Mouse (Mus musculus): ENCODE data around the gene Hmgb2. TPM values are rescaled to one million over a fixed set of nuclear protein-coding genes. Genes with fewer than 3 reads are reported as not detected.
"Not testable (repeated sequence)": the region's sequence is repeated elsewhere in the genome, so short reads cannot be mapped to it uniquely, and the experiment has no call there.

Gene Hmgb2
- polyA plus RNA-seq, 1 experiment = 328 TPM

DNA sequence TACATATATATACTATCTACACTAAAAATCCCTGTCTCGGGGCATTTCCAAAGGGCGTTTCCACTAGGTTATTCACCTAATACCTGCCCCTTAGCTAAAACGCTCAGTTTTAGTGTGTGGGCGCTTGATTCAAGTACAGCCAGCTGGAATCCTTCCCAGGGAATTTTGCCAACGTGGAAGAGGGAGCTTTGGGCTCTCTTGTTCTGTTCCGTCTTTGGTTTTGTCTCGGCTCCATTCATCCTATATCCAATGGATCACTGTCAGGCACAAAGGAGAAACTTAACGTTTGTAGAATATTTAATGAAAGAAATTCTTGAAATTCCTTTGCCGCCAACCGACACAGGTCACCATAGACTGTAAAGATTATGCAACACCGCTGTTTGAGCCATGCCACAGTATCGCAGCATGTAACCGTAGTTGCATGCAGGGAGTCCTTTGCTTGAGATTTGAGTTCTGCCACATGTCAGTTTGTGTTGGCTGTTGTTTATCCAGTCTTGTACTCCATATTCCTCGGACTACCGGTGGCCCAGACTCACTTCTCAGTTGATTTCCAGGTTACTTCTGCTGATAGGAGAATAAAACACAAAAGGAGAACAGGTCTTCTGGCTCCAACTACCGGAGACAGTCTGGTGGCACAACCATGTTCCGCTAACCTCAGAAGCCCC lies 12.7 kb upstream of the Hmgb2 start:
- no peaks in the 10 kb centered on the region for H3K4me1 ChIP-seq (ENCODE audit: control insufficient read depth, insufficient read depth, low read length)
- TF ChIP-seq POLR2A (IDR thresholded peaks at IDR 0.05; ENCODE audit: borderline replicate concordance, control insufficient read depth, low read depth, low read length) = no peak
- TF ChIP-seq CTCF (IDR thresholded peaks at IDR 0.05; ENCODE audit: control insufficient read depth, insufficient read depth, low read length) = no peak
- no peak overlapping the region for H3K27ac ChIP-seq (ENCODE audit: control insufficient read depth, insufficient read depth, low read depth, low read length, poor library complexity)
- no peak overlapping the region for H3K4me3 ChIP-seq (replicated peaks; ENCODE audit: control insufficient read depth, low read depth, low read length)
- WGBS = 79% methylated on average over 17 of the region's 17 CpGs

DNA sequence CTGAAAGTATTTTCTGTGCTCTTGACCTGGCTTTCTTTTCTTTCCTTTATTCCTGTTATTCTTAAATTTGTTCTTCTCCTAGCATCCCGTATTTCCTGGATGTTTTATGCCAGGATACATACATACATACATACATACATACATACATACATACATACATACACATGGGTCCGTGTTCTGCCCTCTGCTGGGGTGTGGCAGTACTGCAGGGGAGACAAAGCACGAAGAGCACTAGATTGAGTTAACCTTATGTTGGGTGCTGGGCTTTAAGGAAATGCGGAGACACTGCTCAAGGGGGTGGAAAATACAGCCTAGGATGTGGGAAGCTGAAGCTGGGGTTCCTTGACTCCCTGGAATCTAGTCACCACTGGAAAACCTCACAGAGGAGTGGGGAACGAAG lies 8.1 kb upstream of the Hmgb2 start:
- 37% methylated on average over 5 of the region's 5 CpGs for WGBS
- TF ChIP-seq CTCF (IDR thresholded peaks at IDR 0.05; ENCODE audit: control insufficient read depth, insufficient read depth, low read length) (peak; percentile 89), POLR2A (IDR thresholded peaks at IDR 0.05; ENCODE audit: borderline replicate concordance, control insufficient read depth, low read depth, low read length) (no peak)
- no peak overlapping the region for H3K27ac ChIP-seq (ENCODE audit: control insufficient read depth, insufficient read depth, low read depth, low read length, poor library complexity)
- H3K4me3 ChIP-seq (replicated peaks; ENCODE audit: control insufficient read depth, low read depth, low read length) = no peak overlapping the region
- H3K4me1 ChIP-seq (ENCODE audit: control insufficient read depth, insufficient read depth, low read length) = peaks cover 2% of the 10 kb centered on the region; the same call in 1 of the 2 replicates

DNA sequence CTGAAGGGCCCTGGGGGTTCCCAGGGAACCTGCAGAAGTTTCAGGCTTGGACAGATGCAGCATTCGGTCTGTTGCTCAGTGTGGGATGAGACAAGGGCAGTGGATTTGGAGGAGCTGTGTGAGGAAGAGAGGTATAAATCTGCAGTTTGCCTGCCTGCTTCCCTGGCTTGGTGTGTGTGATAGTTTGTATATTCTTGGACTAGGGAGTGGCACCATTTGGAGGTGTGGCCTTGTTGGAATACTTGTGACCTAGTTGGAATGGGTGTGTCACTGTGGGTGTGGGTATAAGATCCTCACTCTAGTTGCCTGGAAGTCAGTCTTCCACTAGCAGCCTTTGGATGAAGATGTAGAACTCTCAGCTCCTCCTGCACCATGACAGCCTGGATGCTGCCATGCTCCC lies 6.2 kb upstream of the Hmgb2 start:
- not testable (repeated sequence) for H3K27ac ChIP-seq (ENCODE audit: control insufficient read depth, insufficient read depth, low read depth, low read length, poor library complexity); H3K4me1 ChIP-seq (ENCODE audit: control insufficient read depth, insufficient read depth, low read length); H3K4me3 ChIP-seq (replicated peaks; ENCODE audit: control insufficient read depth, low read depth, low read length)
- WGBS = 77% methylated on average over 1 of the region's 1 CpGs

DNA sequence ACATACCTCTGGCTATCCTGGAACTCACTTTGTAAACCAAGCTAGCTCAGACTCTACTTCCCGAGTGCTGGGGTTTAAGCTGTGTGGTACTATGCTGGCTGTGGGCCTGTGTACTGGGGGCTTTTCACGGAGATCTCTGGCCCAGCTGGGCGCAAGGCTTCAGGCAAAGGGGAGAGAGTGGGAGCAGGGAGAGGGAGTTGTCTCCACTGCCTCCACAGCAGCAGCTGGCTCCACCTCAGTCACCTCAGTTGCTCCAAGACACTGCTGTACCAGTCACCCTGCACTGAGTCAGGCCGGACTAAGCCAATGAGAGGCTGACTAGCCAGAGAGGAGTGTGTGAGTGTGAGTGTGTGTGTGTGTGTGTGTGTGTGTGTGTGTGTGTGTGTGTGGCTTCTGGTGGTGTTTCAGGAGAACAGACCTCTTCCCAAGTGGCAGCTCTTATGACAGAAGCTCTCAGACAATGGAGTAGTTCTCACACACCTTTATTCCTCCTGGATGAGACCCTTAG lies 4.1 kb upstream of the Hmgb2 start:
- no peak overlapping the region for H3K4me3 ChIP-seq (replicated peaks; ENCODE audit: control insufficient read depth, low read depth, low read length)
- TF ChIP-seq POLR2A (IDR thresholded peaks at IDR 0.05; ENCODE audit: borderline replicate concordance, control insufficient read depth, low read depth, low read length) (no peak), CTCF (IDR thresholded peaks at IDR 0.05; ENCODE audit: control insufficient read depth, insufficient read depth, low read length) (no peak)
- no peak overlapping the region for H3K27ac ChIP-seq (ENCODE audit: control insufficient read depth, insufficient read depth, low read depth, low read length, poor library complexity)
- peaks cover 2% of the 10 kb centered on the region; the same call in 1 of the 2 replicates for H3K4me1 ChIP-seq (ENCODE audit: control insufficient read depth, insufficient read depth, low read length)
- WGBS = 85% methylated on average over 4 of the region's 4 CpGs

DNA sequence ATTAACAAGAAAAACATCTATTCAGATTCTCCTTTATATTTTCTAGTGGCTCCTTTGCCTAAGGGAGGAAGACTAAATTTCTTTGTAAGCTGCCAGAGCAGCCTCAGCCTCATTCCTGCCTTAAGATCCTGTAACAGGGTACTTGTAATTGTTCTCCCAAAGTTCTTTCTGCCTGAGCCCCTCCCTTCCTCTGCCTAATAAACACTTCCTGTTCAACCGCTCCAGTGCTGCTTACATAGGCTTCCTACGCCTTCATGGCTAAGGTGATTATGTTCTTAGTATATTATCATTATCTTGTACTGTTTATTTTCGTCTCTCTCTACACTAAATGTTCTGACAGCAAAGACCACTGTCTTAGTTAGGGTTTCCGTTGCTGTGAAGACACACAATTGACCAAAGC lies 3.0 kb upstream of the Hmgb2 start:
- H3K27ac ChIP-seq (ENCODE audit: control insufficient read depth, insufficient read depth, low read depth, low read length, poor library complexity) = no peak overlapping the region
- TF ChIP-seq POLR2A (IDR thresholded peaks at IDR 0.05; ENCODE audit: borderline replicate concordance, control insufficient read depth, low read depth, low read length) = no peak
- TF ChIP-seq CTCF (IDR thresholded peaks at IDR 0.05; ENCODE audit: control insufficient read depth, insufficient read depth, low read length) = no peak
- 52% methylated on average over 4 of the region's 4 CpGs for WGBS
- no peak overlapping the region for H3K4me3 ChIP-seq (replicated peaks; ENCODE audit: control insufficient read depth, low read depth, low read length)
- H3K4me1 ChIP-seq (ENCODE audit: control insufficient read depth, insufficient read depth, low read length) = peaks cover 2% of the 10 kb centered on the region; the same call in 1 of the 2 replicates

DNA sequence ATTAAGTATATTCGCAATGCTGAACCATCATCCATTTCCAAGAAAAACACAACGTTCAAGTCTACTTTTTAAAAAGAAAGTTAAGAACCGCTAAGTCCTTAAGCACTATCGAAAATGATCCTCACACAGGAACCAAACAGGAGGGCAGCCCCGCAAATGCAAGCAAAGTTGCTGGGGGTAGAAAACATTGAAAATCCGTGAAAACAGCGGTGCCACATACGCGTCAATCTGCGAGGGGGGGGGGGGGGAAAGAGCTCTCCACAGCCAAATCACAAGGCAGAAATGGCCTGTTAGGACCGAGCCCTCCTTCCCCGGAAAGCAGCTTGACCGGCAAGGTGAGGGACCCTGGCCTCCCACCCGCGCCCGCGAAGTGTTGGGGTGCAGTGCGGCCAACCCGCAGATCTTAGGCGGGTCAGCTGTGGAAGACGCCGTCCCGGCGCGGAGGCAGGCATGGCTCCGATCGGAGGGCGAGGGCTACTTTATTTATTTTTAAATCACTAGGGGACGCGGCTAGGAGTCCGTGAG lies 854 bp upstream of the Hmgb2 start:
- Histone ChIP-seq H3K4me1 (ENCODE audit: control insufficient read depth, insufficient read depth, low read length) (peaks cover 3% of the 10 kb centered on the region; the same call in 1 of the 2 replicates), H3K27ac (ENCODE audit: control insufficient read depth, insufficient read depth, low read depth, low read length, poor library complexity) (peak overlapping the region; percentile 100), H3K4me3 (replicated peaks; ENCODE audit: control insufficient read depth, low read depth, low read length) (peak overlapping the region; percentile 85)
- under 1% methylated on average over 31 of the region's 31 CpGs for WGBS
- no peak for TF ChIP-seq CTCF (IDR thresholded peaks at IDR 0.05; ENCODE audit: control insufficient read depth, insufficient read depth, low read length)
- TF ChIP-seq POLR2A (IDR thresholded peaks at IDR 0.05; ENCODE audit: borderline replicate concordance, control insufficient read depth, low read depth, low read length) = no peak

DNA sequence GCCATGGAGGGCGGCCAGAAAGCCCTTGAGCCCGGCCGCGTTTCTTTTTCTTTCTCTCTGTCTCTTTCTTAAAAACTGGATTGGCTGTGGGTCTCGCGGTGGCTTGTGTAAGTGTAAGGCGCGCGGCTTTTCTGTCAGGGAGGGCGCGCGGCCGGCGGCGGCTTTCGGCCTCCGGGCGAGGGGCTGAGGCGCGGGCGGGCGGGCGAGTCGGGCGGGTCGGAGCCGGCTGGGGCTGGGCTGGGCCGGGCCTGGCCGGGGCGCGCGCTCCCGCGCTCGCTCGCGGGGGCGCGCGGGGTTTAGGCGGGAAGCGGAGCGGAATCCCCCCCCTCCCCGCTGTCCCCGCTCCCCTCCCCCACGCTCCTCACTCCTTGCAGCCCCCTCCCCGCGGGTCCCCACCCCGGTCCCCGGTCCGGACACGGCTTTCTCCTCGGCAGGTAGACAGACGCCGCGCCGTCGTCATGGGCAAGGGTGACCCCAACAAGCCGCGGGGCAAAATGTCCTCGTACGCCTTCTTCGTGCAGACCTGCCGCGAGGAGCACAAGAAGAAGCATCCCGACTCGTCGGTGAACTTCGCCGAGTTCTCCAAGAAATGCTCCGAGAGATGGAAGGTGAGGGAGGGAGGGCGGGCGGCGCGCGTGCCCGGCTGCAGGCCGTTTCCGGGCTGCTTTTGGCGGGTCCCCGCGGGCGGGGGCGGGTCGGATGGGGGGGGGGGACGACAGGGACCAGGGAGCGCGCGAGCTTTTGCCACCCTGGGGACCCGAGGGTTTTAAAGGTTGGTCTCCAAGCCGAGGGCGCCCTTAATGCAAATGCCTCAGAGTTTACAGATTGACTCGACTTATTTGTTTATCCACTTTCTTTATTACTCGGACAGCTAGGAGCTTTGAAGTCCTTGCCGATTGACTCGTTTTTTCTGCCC lies 692 bp downstream of the Hmgb2 start:
- TF ChIP-seq CTCF (IDR thresholded peaks at IDR 0.05; ENCODE audit: control insufficient read depth, insufficient read depth, low read length) = no peak
- peak; percentile 23; the same call in 1 of the 2 replicates for TF ChIP-seq POLR2A (IDR thresholded peaks at IDR 0.05; ENCODE audit: borderline replicate concordance, control insufficient read depth, low read depth, low read length)
- peak overlapping the region; percentile 100 for H3K27ac ChIP-seq (ENCODE audit: control insufficient read depth, insufficient read depth, low read depth, low read length, poor library complexity)
- peaks cover 3% of the 10 kb centered on the region; the same call in 1 of the 2 replicates for H3K4me1 ChIP-seq (ENCODE audit: control insufficient read depth, insufficient read depth, low read length)
- under 1% methylated on average over 91 of the region's 96 CpGs for WGBS
- peak overlapping the region; percentile 77 for H3K4me3 ChIP-seq (replicated peaks; ENCODE audit: control insufficient read depth, low read depth, low read length)

DNA sequence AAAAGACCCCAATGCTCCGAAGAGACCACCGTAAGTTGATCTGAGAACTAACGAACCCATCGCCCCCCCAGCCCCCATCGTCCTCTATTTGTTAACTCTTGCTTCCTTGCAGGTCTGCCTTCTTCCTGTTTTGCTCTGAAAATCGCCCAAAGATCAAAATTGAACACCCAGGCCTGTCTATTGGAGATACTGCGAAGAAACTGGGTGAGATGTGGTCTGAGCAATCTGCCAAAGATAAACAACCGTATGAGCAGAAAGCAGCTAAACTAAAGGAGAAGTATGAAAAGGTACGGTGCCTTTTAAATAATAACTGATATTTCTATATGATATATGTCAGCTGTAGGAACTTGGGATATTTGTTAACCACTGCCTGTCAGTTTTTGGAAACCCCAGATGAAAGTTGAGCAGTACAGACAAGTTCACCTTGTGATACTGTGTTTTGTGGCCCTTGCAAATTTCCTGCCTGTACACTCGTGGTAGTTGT lies 1.5 kb downstream of the Hmgb2 start:
- Histone ChIP-seq H3K27ac (ENCODE audit: control insufficient read depth, insufficient read depth, low read depth, low read length, poor library complexity) (peak overlapping the region; percentile 79), H3K4me3 (replicated peaks; ENCODE audit: control insufficient read depth, low read depth, low read length) (peak overlapping the region; percentile 77)
- under 1% methylated on average over 10 of the region's 10 CpGs for WGBS
- not testable (repeated sequence) for H3K4me1 ChIP-seq (ENCODE audit: control insufficient read depth, insufficient read depth, low read length)

DNA sequence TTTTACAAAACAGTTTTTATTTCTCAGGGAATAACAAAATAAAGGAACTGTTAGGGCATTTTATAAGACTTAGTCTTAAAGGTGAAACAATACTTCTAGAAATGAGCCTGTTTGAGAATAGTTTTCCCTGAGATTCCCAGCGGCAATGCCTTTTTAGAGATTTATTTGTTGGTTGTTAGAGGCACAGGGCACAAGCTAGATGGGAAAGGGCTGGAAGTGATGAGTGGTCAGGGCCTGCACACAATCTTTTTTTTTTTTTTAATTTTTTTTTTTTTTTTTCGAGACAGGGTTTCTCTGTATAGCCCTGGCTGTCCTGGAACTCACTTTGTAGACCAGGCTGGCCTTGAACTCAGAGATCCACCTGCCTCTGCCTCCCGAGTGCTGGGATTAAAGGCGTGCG lies 5.0 kb downstream of the Hmgb2 start:
- H3K27ac ChIP-seq (ENCODE audit: control insufficient read depth, insufficient read depth, low read depth, low read length, poor library complexity); H3K4me1 ChIP-seq (ENCODE audit: control insufficient read depth, insufficient read depth, low read length); H3K4me3 ChIP-seq (replicated peaks; ENCODE audit: control insufficient read depth, low read depth, low read length): not testable (repeated sequence)
- WGBS = 89% methylated on average over 5 of the region's 5 CpGs
